Mouse (Mus musculus): Measurements from ENCODE around the gene Snd1. TPM values are rescaled to one million over a fixed set of nuclear protein-coding genes. Genes with fewer than 3 reads are reported as not detected.
A peak's percentile ranks its signal among the peaks of the same experiment; 100 is the strongest.

The Snd1 gene
- polyA plus RNA-seq, 2 experiments: 104 to 120 TPM

DNA sequence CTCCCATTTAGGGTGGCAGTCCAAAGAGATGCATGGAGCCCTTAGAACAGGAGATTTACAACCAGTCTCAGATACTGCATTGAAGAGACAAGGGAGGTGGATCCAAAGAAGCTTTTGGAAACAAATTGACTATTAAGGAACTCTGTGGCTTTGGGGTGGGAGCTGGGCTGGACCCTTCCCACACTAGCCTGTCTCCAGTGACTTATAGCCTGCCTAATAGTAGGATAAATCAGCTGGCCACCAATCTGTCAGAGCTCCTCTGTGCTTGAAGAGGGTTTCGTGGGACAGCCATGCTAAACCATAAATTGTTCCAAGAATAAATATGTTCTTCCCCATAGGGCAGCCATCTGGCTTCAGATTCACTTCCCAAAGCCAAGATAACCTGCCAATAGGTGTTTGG lies 400.4 kb downstream of the Snd1 start:
- Histone ChIP-seq H3K27me3 (ENCODE audit: control insufficient read depth, insufficient read depth, low read length) (no peaks in the 10 kb centered on the region), H3K36me3 (ENCODE audit: control insufficient read depth, insufficient read depth, low read length) (peaks cover 29% of the 10 kb centered on the region), H3K4me2 (replicated peaks; ENCODE audit: low read depth, low read length, severe bottlenecking) (no peak overlapping the region), H3K4me1 (ENCODE audit: control insufficient read depth, insufficient read depth, low read length) (peaks cover 6% of the 10 kb centered on the region; the same call in 1 of the 2 replicates), H3K27ac (replicated peaks; ENCODE audit: low read depth, low read length) (no peak overlapping the region), H3K9ac (ENCODE audit: low read depth, low read length, severe bottlenecking) (no peak overlapping the region), H3K9me3 (ENCODE audit: control insufficient read depth, low read length) (no peaks in the 10 kb centered on the region), H3K4me3 (replicated peaks; ENCODE audit: low read length) (no peak overlapping the region)
- no peak for TF ChIP-seq POLR2A (IDR thresholded peaks at IDR 0.05; ENCODE audit: borderline replicate concordance, extremely low read depth, insufficient read depth, insufficient read length)
- DNase-seq (ENCODE audit: low spot score) (no peak), ATAC-seq (ENCODE audit: low FRiP score, low read depth) (no peak)
- 43% methylated on average over 1 of the region's 1 CpGs for WGBS

DNA sequence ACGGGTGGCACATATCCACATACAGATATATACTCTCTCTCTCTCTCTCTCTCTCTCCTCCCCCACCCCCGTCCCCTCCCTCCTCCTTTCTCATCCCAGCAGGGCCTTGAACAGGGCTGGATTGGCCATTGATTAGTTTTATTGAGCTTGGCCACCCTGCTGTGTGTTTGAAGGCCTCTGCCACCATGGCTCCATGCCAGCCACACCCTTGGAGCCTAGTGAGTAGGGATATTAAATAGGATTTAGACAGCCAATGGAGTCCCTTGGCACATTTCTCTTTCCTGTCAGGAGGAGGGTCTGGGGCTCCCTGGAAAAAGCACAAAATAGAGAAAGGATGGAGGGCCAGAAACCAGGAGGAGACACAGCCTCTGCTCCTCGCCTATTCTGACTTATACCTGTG lies 401.6 kb downstream of the Snd1 start:
- ATAC-seq (ENCODE audit: low FRiP score, low read depth) (no peak), DNase-seq (ENCODE audit: low spot score) (peak; percentile 22)
- 41% methylated on average over 3 of the region's 3 CpGs for WGBS
- Histone ChIP-seq H3K4me2 (replicated peaks; ENCODE audit: low read depth, low read length, severe bottlenecking) (no peak overlapping the region), H3K27ac (replicated peaks; ENCODE audit: low read depth, low read length) (no peak overlapping the region), H3K9ac (ENCODE audit: low read depth, low read length, severe bottlenecking) (no peak overlapping the region), H3K4me3 (replicated peaks; ENCODE audit: low read length) (no peak overlapping the region), H3K36me3 (ENCODE audit: control insufficient read depth, insufficient read depth, low read length) (peaks cover 38% of the 10 kb centered on the region), H3K4me1 (ENCODE audit: control insufficient read depth, insufficient read depth, low read length) (peaks cover 6% of the 10 kb centered on the region; the same call in 1 of the 2 replicates), H3K27me3 (ENCODE audit: control insufficient read depth, insufficient read depth, low read length) (no peaks in the 10 kb centered on the region), H3K9me3 (ENCODE audit: control insufficient read depth, low read length) (no peaks in the 10 kb centered on the region)
- no peak for TF ChIP-seq POLR2A (IDR thresholded peaks at IDR 0.05; ENCODE audit: borderline replicate concordance, extremely low read depth, insufficient read depth, insufficient read length)

GRCm38 (mm10) chr6:28877945-28878666 lies 403.2 kb downstream of the Snd1 start:
- 24% methylated on average over 7 of the region's 7 CpGs for WGBS
- H3K9me3 ChIP-seq (ENCODE audit: control insufficient read depth, low read length): no peaks in the 10 kb centered on the region
- no peak overlapping the region for H3K27ac ChIP-seq (replicated peaks; ENCODE audit: low read depth, low read length)
- H3K4me3 ChIP-seq (replicated peaks; ENCODE audit: low read length): no peak overlapping the region
- H3K4me1 ChIP-seq (ENCODE audit: control insufficient read depth, insufficient read depth, low read length): peaks cover 6% of the 10 kb centered on the region; the same call in 1 of the 2 replicates
- no peak overlapping the region for H3K4me2 ChIP-seq (replicated peaks; ENCODE audit: low read depth, low read length, severe bottlenecking)
- ATAC-seq (ENCODE audit: low FRiP score, low read depth) (no peak), DNase-seq (ENCODE audit: low spot score) (no peak)
- H3K36me3 ChIP-seq (ENCODE audit: control insufficient read depth, insufficient read depth, low read length): peaks cover 51% of the 10 kb centered on the region
- TF ChIP-seq POLR2A (IDR thresholded peaks at IDR 0.05; ENCODE audit: borderline replicate concordance, extremely low read depth, insufficient read depth, insufficient read length): no peak
- no peak overlapping the region for H3K9ac ChIP-seq (ENCODE audit: low read depth, low read length, severe bottlenecking)
- H3K27me3 ChIP-seq (ENCODE audit: control insufficient read depth, insufficient read depth, low read length): no peaks in the 10 kb centered on the region

GRCm38 (mm10) chr6:28879315-28879714 lies 404.4 kb downstream of the Snd1 start:
- Histone ChIP-seq H3K4me2 (replicated peaks; ENCODE audit: low read depth, low read length, severe bottlenecking) (no peak overlapping the region), H3K4me1 (ENCODE audit: control insufficient read depth, insufficient read depth, low read length) (peaks cover 6% of the 10 kb centered on the region; the same call in 1 of the 2 replicates), H3K4me3 (replicated peaks; ENCODE audit: low read length) (no peak overlapping the region), H3K27me3 (ENCODE audit: control insufficient read depth, insufficient read depth, low read length) (no peaks in the 10 kb centered on the region), H3K36me3 (ENCODE audit: control insufficient read depth, insufficient read depth, low read length) (peaks cover 57% of the 10 kb centered on the region), H3K9ac (ENCODE audit: low read depth, low read length, severe bottlenecking) (no peak overlapping the region), H3K9me3 (ENCODE audit: control insufficient read depth, low read length) (no peaks in the 10 kb centered on the region), H3K27ac (replicated peaks; ENCODE audit: low read depth, low read length) (no peak overlapping the region)
- ATAC-seq (ENCODE audit: low FRiP score, low read depth) (no peak), DNase-seq (ENCODE audit: low spot score) (no peak)
- 83% methylated on average over 8 of the region's 8 CpGs for WGBS
- no peak for TF ChIP-seq POLR2A (IDR thresholded peaks at IDR 0.05; ENCODE audit: borderline replicate concordance, extremely low read depth, insufficient read depth, insufficient read length)

DNA sequence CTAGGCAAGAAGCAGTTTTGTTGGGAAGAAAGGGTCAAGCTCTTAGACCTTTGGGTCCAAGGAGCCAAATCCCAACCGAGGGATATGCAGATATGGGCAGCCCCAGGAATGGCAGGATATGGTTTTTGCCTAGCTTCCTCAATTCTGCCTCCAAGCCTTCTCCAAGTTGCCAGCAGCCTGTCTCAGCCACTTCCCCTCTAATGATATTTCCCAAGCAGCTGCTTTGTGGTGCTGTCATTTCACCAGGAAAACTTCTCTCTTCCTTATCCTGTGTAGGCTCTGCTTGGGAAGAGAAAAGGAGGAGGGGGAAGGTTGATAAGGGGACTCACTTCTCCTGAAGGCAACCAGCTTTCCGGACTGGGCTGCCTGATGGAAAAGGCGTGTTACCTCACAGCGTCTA lies 406.0 kb downstream of the Snd1 start:
- Histone ChIP-seq H3K36me3 (ENCODE audit: control insufficient read depth, insufficient read depth, low read length) (peaks cover 59% of the 10 kb centered on the region), H3K27ac (replicated peaks; ENCODE audit: low read depth, low read length) (no peak overlapping the region), H3K4me1 (ENCODE audit: control insufficient read depth, insufficient read depth, low read length) (peaks cover 6% of the 10 kb centered on the region; the same call in 1 of the 2 replicates), H3K9ac (ENCODE audit: low read depth, low read length, severe bottlenecking) (no peak overlapping the region), H3K9me3 (ENCODE audit: control insufficient read depth, low read length) (no peaks in the 10 kb centered on the region), H3K4me3 (replicated peaks; ENCODE audit: low read length) (no peak overlapping the region), H3K27me3 (ENCODE audit: control insufficient read depth, insufficient read depth, low read length) (no peaks in the 10 kb centered on the region), H3K4me2 (replicated peaks; ENCODE audit: low read depth, low read length, severe bottlenecking) (no peak overlapping the region)
- 88% methylated on average over 4 of the region's 4 CpGs for WGBS
- no peak for TF ChIP-seq POLR2A (IDR thresholded peaks at IDR 0.05; ENCODE audit: borderline replicate concordance, extremely low read depth, insufficient read depth, insufficient read length)
- DNase-seq (ENCODE audit: low spot score) (no peak), ATAC-seq (ENCODE audit: low FRiP score, low read depth) (no peak)
